Mouse (Mus musculus) neural tube, embryonic 15.5 days (tissue): Measurements from ENCODE around the gene Cacnb3. TPM values are rescaled to one million over a fixed set of nuclear protein-coding genes. Genes with fewer than 3 reads are reported as not detected.
A peak's percentile ranks its signal among the peaks of the same experiment; 100 is the strongest.

Experiments
- ATAC-seq: fragments of 200-750 bp; cut with Nextera tagmentation; 2 replicates; pipeline ENCODE4 v1.8.0; 2017; ENCODE audit warnings: mild to moderate bottlenecking, moderate TSS enrichment, moderate library complexity; ENCODE audit not compliant: low FRiP score
- H3K27ac ChIP-seq: fragments of 300-500 bp; sonication (generic); replicated peaks from 2 replicates; pipeline ENCODE4 v1.5.1; 2015; ENCODE audit warnings: mild to moderate bottlenecking, inconsistent platforms
- H3K27me3 ChIP-seq: fragments of 300-500 bp; sonication (generic); replicated peaks from 2 replicates; pipeline ENCODE4 v1.6.1; 2015; ENCODE audit warnings: inconsistent platforms
- H3K36me3 ChIP-seq: fragments of 300-500 bp; sonication (generic); 2 replicates; pipeline ENCODE4 v1.6.1; 2015; ENCODE audit warnings: inconsistent platforms
- H3K4me1 ChIP-seq: fragments of 300-500 bp; sonication (generic); 2 replicates; pipeline ENCODE4 v1.6.1; 2015; ENCODE audit warnings: inconsistent platforms
- H3K4me2 ChIP-seq: fragments of 300-500 bp; sonication (generic); 2 replicates; pipeline ENCODE4 v1.6.1; 2015; ENCODE audit warnings: inconsistent platforms, mild to moderate bottlenecking, moderate library complexity
- H3K4me3 ChIP-seq: fragments of 300-500 bp; sonication (generic); replicated peaks from 2 replicates; pipeline ENCODE4 v1.5.1; 2015; ENCODE audit warnings: mild to moderate bottlenecking, inconsistent platforms
- H3K9ac ChIP-seq: fragments of 300-500 bp; sonication (generic); replicated peaks from 2 replicates; pipeline ENCODE4 v1.6.1; 2015; ENCODE audit warnings: mild to moderate bottlenecking, inconsistent platforms
- H3K9me3 ChIP-seq: fragments of 300-500 bp; sonication (generic); replicated peaks from 2 replicates; pipeline ENCODE4 v1.6.1; 2016; ENCODE audit warnings: inconsistent platforms
- WGBS: fragments of 180-500 bp; shearing (Covaris S2); methylation state at CpG from one replicate; pipeline ENCODE4 v1.1.7; 2015; ENCODE audit warnings: mixed read lengths; 5-methylcytosine and 5-hydroxymethylcytosine counted together
- polyA plus RNA-seq: library from polyadenylated mRNA; unstranded; fragments of >200 nt; fragmentation: Nextera tagmentation; extraction: Ambion mirVana; gene quantifications from 2 replicates; pipeline ENCODE4 v1.2.1, GENCODE M21; 2015

Cacnb3 gene
- polyA plus RNA-seq, 1 experiment from 2014 or later: 128 TPM

DNA sequence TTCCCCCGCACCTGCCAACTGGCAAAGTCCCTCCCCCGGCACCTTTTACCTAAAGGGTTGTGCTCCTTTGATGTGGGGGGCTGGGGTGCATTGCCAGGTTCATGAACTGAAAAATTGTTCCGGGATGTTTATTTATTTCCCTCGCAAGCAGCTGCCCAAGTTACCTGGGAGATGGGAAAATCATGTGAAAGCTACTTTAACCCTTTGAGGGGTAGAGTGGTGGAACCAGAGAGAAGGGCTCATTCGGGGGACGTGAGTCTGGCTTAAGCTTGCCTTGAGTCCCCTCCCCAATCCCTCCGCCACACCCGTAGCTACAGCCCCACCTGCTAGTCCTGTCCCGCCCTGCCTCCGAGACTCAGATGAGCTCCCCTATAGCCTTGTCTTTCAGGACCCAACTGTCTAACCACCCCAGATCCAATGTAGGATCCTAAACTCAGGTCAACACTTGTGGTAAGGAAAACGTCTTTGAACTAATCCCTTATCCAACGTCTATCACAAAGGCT, 20.5 kb upstream of the Cacnb3 start:
- Histone ChIP-seq H3K36me3 (no peaks in the 10 kb centered on the region), H3K27me3 (no peaks in the 10 kb centered on the region), H3K4me1 (peaks cover 49% of the 10 kb centered on the region), H3K9ac (peak overlapping the region; percentile 78), H3K4me2 (peak overlapping the region; percentile 92), H3K4me3 (peak overlapping the region; percentile 80), H3K27ac (peak overlapping the region; percentile 87), H3K9me3 (no peaks in the 10 kb centered on the region)
- WGBS: 2% methylated on average over 12 of the region's 12 CpGs
- ATAC-seq: peak; percentile 16; the same call in 1 of the 2 replicates

DNA sequence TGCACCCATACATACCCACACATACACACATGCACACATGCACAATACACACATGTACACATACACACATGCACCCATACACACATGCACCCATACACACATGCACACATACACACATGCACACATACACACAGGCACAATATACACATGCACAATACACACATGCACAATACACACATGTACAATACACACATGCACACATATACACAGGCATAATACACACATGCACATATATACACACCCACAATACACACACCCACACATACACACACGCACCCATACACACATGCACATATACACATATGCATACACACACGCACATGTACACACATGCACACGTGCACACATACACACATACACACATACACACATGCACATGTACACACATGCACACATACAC, 18.4 kb upstream of the Cacnb3 start:
- peaks cover 40% of the 10 kb centered on the region for H3K4me1 ChIP-seq
- H3K9ac ChIP-seq: no peak overlapping the region
- ATAC-seq: no peak
- no peak overlapping the region for H3K4me3 ChIP-seq
- no peaks in the 10 kb centered on the region for H3K36me3 ChIP-seq
- H3K27ac ChIP-seq: no peak overlapping the region
- H3K4me2 ChIP-seq: no peak overlapping the region
- H3K9me3 ChIP-seq: no peaks in the 10 kb centered on the region
- H3K27me3 ChIP-seq: 0 out of 2 replicates have a peak, but pooled peaks cover 3% of the 10 kb centered on the region
- WGBS: 97% methylated on average over 3 of the region's 3 CpGs

DNA sequence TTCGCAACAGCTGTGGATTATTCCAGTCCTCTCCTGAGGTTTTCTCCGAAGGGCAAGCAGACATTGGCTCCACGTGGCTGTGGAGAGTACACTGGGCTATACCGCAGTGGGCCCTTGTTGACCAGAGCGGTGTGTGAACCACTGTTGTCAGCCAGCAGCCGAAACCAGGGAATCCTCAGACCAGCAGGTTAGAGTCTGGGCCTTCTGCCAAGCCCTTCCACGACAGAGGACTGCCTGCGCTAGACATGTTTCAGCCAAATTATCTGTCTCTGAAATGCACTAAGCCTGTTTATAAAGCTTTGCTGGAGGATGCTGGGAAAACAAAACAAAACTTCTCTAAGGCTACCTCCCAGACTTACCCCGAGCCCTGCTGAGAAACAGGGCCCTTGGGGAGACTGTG, 16.1 kb upstream of the Cacnb3 start:
- Histone ChIP-seq H3K36me3 (no peaks in the 10 kb centered on the region), H3K4me2 (no peak overlapping the region), H3K27me3 (0 out of 2 replicates have a peak, but pooled peaks cover 7% of the 10 kb centered on the region), H3K4me3 (no peak overlapping the region), H3K4me1 (peaks cover 27% of the 10 kb centered on the region), H3K27ac (0 out of 2 replicates have a peak overlapping the region, but pooled peaks have one; percentile 58), H3K9me3 (no peaks in the 10 kb centered on the region), H3K9ac (no peak overlapping the region)
- 33% methylated on average over 9 of the region's 9 CpGs for WGBS
- no peak for ATAC-seq

DNA sequence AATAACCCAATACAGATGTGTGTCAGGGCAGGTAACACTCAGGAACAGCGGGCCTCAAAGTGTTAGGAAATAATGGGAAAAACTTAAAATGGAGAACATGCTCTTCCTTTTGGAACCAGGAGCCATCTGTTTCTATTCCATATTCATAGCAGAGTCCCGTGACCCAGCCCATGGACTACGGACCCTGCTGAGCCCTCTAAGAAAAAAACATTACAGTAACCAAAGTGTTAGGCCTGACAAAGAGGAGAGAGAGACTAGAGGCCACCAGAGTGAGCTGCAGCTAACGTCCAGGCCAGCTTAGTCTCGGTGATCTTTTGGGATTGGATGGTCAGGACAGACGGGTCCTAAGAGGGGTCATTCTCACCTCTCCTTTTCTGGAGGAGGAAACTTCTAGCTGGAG, 15.7 kb upstream of the Cacnb3 start:
- H3K4me1 ChIP-seq: peaks cover 24% of the 10 kb centered on the region
- H3K27me3 ChIP-seq: 0 out of 2 replicates have a peak, but pooled peaks cover 7% of the 10 kb centered on the region
- no peaks in the 10 kb centered on the region for H3K36me3 ChIP-seq
- 47% methylated on average over 6 of the region's 6 CpGs for WGBS
- no peak overlapping the region for H3K9ac ChIP-seq
- no peak for ATAC-seq
- H3K9me3 ChIP-seq: no peaks in the 10 kb centered on the region
- H3K4me2 ChIP-seq: no peak overlapping the region
- no peak overlapping the region for H3K4me3 ChIP-seq
- no peak overlapping the region for H3K27ac ChIP-seq

DNA sequence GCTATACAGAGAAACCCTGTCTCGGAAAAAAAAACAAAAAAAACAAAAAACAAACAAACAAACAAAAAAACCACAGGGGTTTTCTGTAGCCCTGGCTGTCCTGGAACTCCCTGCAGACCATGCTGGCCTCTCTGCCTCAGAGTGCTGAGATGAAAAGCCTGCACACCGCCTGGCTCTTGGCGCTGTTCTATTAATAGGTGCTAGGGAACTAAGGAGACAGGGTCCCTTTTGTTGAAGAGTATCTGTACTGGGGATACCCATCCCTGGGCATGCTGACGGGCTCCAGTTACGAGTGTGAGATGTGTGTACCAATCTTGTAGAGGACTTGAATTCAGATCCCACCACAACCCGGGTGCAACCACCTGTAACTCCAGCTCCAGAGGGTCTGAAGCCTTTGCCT, 14.9 kb upstream of the Cacnb3 start:
- Histone ChIP-seq H3K4me3 (no peak overlapping the region), H3K27ac (no peak overlapping the region), H3K9ac (no peak overlapping the region), H3K4me1 (peaks cover 18% of the 10 kb centered on the region), H3K36me3 (no peaks in the 10 kb centered on the region), H3K4me2 (no peak overlapping the region), H3K27me3 (0 out of 2 replicates have a peak, but pooled peaks cover 7% of the 10 kb centered on the region), H3K9me3 (no peaks in the 10 kb centered on the region)
- no peak for ATAC-seq
- 67% methylated on average over 6 of the region's 6 CpGs for WGBS

DNA sequence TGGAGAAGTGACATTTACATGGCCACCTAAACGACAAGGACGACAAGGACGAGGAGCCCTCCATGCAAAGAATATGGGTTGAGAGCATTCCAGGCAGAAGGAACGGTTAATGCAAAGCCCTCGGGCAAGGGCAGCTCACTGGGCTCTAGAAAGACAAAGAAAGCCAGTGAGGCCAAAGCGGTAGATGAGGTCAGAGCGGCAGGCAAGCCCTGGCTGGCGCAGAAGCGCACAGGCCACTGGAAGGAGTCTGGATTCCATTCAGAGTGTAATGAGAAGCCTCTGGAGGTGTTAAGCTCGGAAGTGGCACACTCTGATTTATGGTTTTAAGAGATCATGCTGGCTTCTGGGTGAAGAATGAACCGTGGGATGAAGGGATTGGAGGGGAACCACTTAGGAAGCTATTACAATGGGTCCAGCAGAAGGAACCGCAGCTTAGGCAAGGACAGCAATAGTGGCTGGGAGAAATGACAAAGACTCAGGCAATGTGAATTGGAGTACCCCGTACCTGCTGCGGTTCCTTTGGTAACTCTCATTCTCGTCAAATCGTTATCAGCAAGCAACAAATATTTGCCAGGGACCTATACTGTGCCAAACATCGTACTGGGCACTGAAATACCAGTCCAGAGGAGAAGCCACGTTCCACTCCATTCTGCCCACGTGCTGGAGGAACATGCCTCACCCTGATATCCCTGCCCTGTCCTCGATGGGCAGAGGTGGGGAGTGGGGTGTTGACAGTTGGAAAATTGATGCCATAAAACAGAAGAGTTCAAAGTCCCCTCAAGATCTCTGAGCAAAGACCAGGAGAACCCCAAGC, 14.1 kb upstream of the Cacnb3 start:
- 0 out of 2 replicates have a peak, but pooled peaks cover 7% of the 10 kb centered on the region for H3K27me3 ChIP-seq
- no peak for ATAC-seq
- H3K9me3 ChIP-seq: no peaks in the 10 kb centered on the region
- H3K4me1 ChIP-seq: peaks cover 18% of the 10 kb centered on the region
- 31% methylated on average over 20 of the region's 20 CpGs for WGBS
- H3K4me2 ChIP-seq: 0 out of 2 replicates have a peak overlapping the region, but pooled peaks have one; percentile 30
- no peaks in the 10 kb centered on the region for H3K36me3 ChIP-seq
- H3K27ac ChIP-seq: no peak overlapping the region
- H3K4me3 ChIP-seq: no peak overlapping the region
- no peak overlapping the region for H3K9ac ChIP-seq

DNA sequence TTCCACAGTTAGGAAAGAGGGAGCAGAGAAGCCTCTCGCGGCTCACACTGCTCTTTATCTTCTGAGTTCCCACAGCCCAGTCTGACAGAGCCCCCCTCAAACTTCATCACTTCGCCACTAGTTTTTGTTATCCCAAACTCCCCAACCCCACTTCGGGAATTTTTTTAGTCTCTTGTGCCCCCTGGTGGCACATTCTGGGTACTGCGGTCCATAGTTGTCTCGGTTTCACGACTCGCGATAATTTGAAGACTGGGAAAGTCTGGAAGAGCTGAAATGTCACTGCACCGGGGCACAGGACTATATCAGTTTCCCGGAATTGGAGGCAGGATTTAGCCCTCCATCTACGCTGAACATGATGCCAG, 13.5 kb upstream of the Cacnb3 start:
- ATAC-seq: no peak
- Histone ChIP-seq H3K27ac (no peak overlapping the region), H3K9me3 (no peaks in the 10 kb centered on the region), H3K4me3 (no peak overlapping the region), H3K4me2 (0 out of 2 replicates have a peak overlapping the region, but pooled peaks have one; percentile 30), H3K36me3 (no peaks in the 10 kb centered on the region), H3K27me3 (0 out of 2 replicates have a peak, but pooled peaks cover 7% of the 10 kb centered on the region), H3K9ac (no peak overlapping the region), H3K4me1 (peaks cover 18% of the 10 kb centered on the region)
- 2% methylated on average over 12 of the region's 12 CpGs for WGBS

DNA sequence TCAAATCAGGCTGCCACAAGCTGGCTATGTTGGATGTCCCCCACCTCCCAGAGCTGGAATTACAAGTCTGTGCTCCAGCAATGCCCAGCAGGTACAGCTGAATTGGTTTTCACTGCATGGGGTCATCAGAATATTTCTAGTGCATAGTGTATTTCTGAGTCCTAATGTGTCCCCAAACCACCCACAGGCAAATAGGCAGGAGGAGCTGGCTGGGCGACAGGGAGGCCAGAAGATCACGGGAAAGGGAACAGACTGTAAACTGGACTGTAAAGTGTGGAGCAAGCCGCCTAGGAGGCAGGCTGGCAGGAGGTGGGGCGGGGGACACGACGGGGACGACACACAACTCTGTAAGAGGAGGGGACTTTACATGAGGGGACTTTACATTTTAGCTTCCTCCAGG, 8.4 kb upstream of the Cacnb3 start:
- Histone ChIP-seq H3K9me3 (no peaks in the 10 kb centered on the region), H3K9ac (no peak overlapping the region), H3K4me3 (no peak overlapping the region), H3K27ac (no peak overlapping the region), H3K27me3 (0 out of 2 replicates have a peak, but pooled peaks cover 4% of the 10 kb centered on the region), H3K36me3 (no peaks in the 10 kb centered on the region), H3K4me2 (no peak overlapping the region), H3K4me1 (peaks cover 6% of the 10 kb centered on the region)
- ATAC-seq: no peak
- WGBS: 7% methylated on average over 7 of the region's 7 CpGs

DNA sequence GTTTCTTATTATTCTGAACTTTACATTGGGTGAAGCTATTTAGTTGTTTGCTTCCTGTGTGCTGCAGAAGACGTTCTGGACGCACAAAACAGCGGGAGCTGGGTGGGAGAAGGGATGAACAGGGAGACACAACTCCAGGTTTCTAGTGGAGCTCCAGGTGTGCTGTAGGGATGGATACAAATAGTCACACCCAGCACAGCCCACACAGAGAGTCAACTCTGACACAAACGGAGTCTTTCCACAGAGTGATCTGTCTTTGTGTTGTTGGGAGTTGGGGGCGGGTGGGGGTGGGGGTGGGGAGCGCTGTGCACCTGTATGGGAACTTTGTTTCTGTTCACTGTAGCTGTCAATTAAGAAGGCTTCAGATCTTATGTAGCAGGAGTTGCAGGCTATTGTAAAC, 7.9 kb upstream of the Cacnb3 start:
- 27% methylated on average over 6 of the region's 6 CpGs for WGBS
- Histone ChIP-seq H3K36me3 (no peaks in the 10 kb centered on the region), H3K9ac (no peak overlapping the region), H3K4me3 (no peak overlapping the region), H3K27me3 (0 out of 2 replicates have a peak, but pooled peaks cover 4% of the 10 kb centered on the region), H3K4me2 (no peak overlapping the region), H3K4me1 (peaks cover 3% of the 10 kb centered on the region; the same call in 1 of the 2 replicates), H3K9me3 (no peaks in the 10 kb centered on the region), H3K27ac (no peak overlapping the region)
- no peak for ATAC-seq

DNA sequence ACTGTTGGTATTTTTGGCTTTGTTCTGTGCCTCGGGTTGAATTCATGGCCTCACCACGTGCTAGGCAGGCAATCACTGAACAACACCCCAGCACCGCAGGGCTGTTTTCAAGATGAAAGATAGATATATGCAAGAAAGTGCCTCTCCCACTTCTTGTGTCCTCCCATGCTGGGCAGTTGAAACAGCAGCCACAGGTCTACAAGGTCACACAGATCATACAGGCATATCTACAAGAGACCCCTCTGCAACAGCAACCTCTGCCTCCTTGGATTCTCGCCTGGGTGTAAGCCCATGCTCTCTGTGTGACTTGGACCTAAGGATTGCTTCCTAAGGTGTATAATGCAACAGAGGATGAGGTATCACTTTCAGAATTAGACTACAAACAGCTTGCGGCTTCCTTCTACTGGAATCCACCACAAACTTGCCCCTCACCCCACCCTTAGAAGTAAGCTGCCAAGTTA, 7.2 kb upstream of the Cacnb3 start:
- H3K4me3 ChIP-seq: no peak overlapping the region
- 60% methylated on average over 5 of the region's 5 CpGs for WGBS

DNA sequence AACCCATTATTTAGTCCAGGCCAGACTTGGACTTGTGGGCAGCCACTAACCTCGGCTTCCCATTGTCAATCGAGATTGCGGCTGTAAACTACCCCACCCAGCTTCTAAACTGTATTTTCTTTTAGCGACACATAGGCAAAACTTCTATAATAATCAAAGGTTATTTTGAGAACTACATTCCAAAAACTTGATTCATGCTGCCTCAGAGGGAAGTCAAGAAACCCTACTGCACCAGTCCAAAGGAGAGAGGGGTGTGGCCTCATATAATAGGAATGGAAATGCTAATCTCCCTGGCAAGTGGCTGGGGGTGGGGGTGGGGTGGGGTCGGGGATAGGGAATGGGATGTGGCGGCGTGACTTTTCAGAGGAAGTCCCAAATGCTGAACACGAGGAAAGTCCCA, 4.6 kb upstream of the Cacnb3 start:
- no peak overlapping the region for H3K27ac ChIP-seq
- no peaks in the 10 kb centered on the region for H3K36me3 ChIP-seq
- H3K9ac ChIP-seq: no peak overlapping the region
- H3K4me2 ChIP-seq: no peak overlapping the region
- H3K9me3 ChIP-seq: no peaks in the 10 kb centered on the region
- H3K4me3 ChIP-seq: no peak overlapping the region
- peaks cover 25% of the 10 kb centered on the region for H3K4me1 ChIP-seq
- WGBS: 15% methylated on average over 8 of the region's 8 CpGs
- no peak for ATAC-seq
- no peaks in the 10 kb centered on the region for H3K27me3 ChIP-seq

More for the DNA sequence above, 7.2 kb upstream of the Cacnb3 start:
- Histone ChIP-seq H3K9ac (no peak overlapping the region), H3K9me3 (no peaks in the 10 kb centered on the region), H3K4me2 (no peak overlapping the region), H3K4me1 (peaks cover 7% of the 10 kb centered on the region), H3K27me3 (0 out of 2 replicates have a peak, but pooled peaks cover 4% of the 10 kb centered on the region), H3K36me3 (no peaks in the 10 kb centered on the region), H3K27ac (no peak overlapping the region)
- ATAC-seq: no peak
